Mouse (Mus musculus) intestine, embryonic 15.5 days (tissue): Measurements from ENCODE around the gene Aars2. TPM values are rescaled to one million over a fixed set of nuclear protein-coding genes. Genes with fewer than 3 reads are reported as not detected.

Experiments used
- ATAC-seq: fragments of 200-750 bp; cut with Nextera tagmentation; 2 replicates; pipeline ENCODE4 v1.8.0; 2017; ENCODE audit warnings: moderate TSS enrichment, moderate library complexity
- H3K27ac ChIP-seq: fragments of 300-500 bp; sonication (generic); 2 replicates; pipeline ENCODE4 v1.5.1; 2015; ENCODE audit warnings: mild to moderate bottlenecking, inconsistent platforms
- H3K27me3 ChIP-seq: fragments of 300-500 bp; sonication (generic); replicated peaks from 2 replicates; pipeline ENCODE4 v1.6.1; 2015; ENCODE audit warnings: inconsistent platforms
- H3K36me3 ChIP-seq: fragments of 300-500 bp; sonication (generic); 2 replicates; pipeline ENCODE4 v1.6.1; 2015; ENCODE audit warnings: inconsistent platforms
- H3K4me1 ChIP-seq: fragments of 300-500 bp; sonication (generic); replicated peaks from 2 replicates; pipeline ENCODE4 v1.6.1; 2015; ENCODE audit warnings: inconsistent platforms
- H3K4me2 ChIP-seq: fragments of 300-500 bp; sonication (generic); replicated peaks from 2 replicates; pipeline ENCODE4 v1.6.1; 2015; ENCODE audit warnings: mild to moderate bottlenecking, inconsistent platforms
- H3K4me3 ChIP-seq: fragments of 300-500 bp; sonication (generic); replicated peaks from 2 replicates; pipeline ENCODE4 v1.5.1; 2015; ENCODE audit warnings: inconsistent platforms
- H3K9ac ChIP-seq: fragments of 300-500 bp; sonication (generic); 2 replicates; pipeline ENCODE4 v1.6.1; 2015; ENCODE audit warnings: inconsistent platforms
- H3K9me3 ChIP-seq: fragments of 300-500 bp; sonication (generic); 2 replicates; pipeline ENCODE4 v1.6.1; 2016; ENCODE audit warnings: inconsistent platforms
- WGBS: fragments of 180-500 bp; shearing (Covaris S2); methylation state at CpG from one replicate; pipeline ENCODE4 v1.1.7; 2015; 5-methylcytosine and 5-hydroxymethylcytosine counted together
- polyA plus RNA-seq: library from polyadenylated mRNA; unstranded; fragments of >200 nt; fragmentation: Nextera tagmentation; extraction: Ambion mirVana; gene quantifications from 2 replicates; pipeline ENCODE4 v1.2.1, GENCODE M21; 2015

Aars2 gene
- polyA plus RNA-seq, 1 experiment from 2014 or later: 17.0 TPM

DNA sequence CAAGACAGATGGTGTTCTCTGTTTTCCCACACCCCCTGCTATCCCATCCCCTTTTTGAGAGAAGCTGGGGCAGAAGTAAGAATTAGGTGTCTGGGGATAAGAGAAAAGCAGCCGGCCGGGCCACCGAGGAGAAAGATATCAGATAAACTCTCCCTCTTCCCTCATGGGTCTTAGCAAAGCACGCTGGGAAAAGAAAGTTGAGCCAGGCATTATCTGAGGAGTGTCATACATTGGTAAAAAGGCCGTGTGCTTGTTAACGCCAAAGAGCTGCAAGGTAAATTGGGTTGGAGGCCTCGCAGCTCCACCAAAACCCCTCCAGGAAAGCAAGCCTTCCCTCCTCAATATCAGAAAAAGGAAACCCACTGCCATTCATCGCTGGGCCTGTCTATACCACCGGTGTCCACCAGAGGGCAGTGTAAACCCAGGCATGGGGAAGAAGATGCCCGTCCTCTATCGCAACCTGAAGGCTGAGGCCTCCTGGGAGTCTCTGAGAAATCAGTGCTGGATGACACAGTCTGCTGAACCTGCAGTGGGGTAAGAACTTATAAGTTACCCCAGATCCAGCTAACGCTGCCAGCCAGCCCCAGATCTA, 28.3 kb upstream of the Aars2 start:
- no peak overlapping the region for H3K9ac ChIP-seq
- ATAC-seq: peak; percentile 49; the same call in 1 of the 2 replicates
- no peaks in the 10 kb centered on the region for H3K36me3 ChIP-seq
- no peaks in the 10 kb centered on the region for H3K9me3 ChIP-seq
- no peak overlapping the region for H3K4me3 ChIP-seq
- peaks cover 4% of the 10 kb centered on the region; the same call in 1 of the 2 replicates for H3K4me1 ChIP-seq
- H3K4me2 ChIP-seq: no peak overlapping the region
- 13% methylated on average over 12 of the region's 12 CpGs for WGBS
- H3K27me3 ChIP-seq: peaks cover 17% of the 10 kb centered on the region
- no peak overlapping the region for H3K27ac ChIP-seq

DNA sequence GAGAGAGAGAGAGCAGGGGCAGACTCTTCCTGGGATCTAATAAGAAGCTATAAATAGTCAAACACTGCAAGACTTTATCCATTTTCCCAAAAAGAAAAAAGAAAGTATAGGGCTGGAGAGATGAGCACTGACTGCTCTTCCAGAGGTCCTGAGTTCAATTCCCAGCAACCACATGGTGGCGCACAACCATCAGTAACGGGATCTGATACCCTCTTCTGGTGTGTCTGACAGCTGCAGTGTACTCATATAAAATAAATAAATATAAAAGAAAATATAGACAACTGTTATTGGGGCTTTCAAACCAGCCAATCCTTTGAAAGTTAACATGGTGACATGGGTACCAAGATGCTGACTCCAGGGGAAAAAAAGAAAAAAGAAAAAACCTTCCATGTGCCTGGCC, 26.2 kb upstream of the Aars2 start:
- Histone ChIP-seq H3K36me3 (no peaks in the 10 kb centered on the region), H3K4me1 (no peaks in the 10 kb centered on the region), H3K27me3 (peaks cover 10% of the 10 kb centered on the region), H3K9ac (no peak overlapping the region), H3K4me3 (no peak overlapping the region), H3K4me2 (no peak overlapping the region), H3K9me3 (no peaks in the 10 kb centered on the region), H3K27ac (no peak overlapping the region)
- WGBS: 27% methylated on average over 2 of the region's 2 CpGs
- ATAC-seq: no peak

DNA sequence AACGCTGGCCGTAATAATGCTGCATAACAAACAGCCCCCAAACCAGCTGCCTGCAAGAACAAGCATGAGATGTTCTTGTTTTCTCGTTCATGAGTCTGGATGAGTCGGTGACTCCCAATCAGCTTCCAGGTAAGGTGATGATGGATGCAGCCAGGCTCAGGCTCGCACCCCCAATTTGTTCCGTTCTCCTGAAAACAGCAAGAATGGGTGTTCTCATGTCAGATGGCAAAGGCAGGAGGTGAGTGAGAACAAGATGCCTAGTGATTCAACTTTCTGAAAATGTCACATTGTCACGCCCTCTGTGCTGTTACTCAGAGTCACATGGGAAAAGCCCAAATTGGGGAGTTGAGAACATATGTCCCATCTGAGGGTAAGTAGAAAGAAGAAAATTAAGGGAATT, 21.1 kb upstream of the Aars2 start:
- Histone ChIP-seq H3K9ac (no peak overlapping the region), H3K4me1 (no peaks in the 10 kb centered on the region), H3K36me3 (no peaks in the 10 kb centered on the region), H3K9me3 (no peaks in the 10 kb centered on the region), H3K4me3 (no peak overlapping the region), H3K27me3 (no peaks in the 10 kb centered on the region), H3K4me2 (no peak overlapping the region), H3K27ac (no peak overlapping the region)
- no peak for ATAC-seq
- 82% methylated on average over 7 of the region's 7 CpGs for WGBS

DNA sequence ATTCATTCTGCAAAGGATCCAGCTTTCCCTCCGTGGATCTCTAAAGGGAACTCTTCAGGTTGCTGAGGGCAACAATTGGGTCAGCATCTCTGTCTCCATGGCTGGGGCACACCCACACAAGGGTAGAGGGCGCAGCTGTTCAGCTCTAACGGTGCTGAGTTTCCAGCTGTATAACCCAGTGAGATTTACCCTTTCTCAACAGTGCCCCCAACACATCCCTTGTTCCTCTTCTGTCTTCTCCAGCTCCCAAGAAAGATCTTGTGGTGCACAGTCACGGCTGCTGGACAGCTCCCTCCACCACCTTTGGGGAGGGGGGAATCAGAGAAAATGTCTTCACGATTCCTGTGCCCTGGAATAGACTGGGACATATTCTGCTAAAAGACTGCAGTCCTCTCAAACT, 19.4 kb upstream of the Aars2 start:
- Histone ChIP-seq H3K9me3 (no peaks in the 10 kb centered on the region), H3K36me3 (no peaks in the 10 kb centered on the region), H3K27ac (no peak overlapping the region), H3K9ac (no peak overlapping the region), H3K4me3 (no peak overlapping the region), H3K27me3 (no peaks in the 10 kb centered on the region), H3K4me1 (no peaks in the 10 kb centered on the region), H3K4me2 (no peak overlapping the region)
- ATAC-seq: no peak
- 9% methylated on average over 5 of the region's 5 CpGs for WGBS

DNA sequence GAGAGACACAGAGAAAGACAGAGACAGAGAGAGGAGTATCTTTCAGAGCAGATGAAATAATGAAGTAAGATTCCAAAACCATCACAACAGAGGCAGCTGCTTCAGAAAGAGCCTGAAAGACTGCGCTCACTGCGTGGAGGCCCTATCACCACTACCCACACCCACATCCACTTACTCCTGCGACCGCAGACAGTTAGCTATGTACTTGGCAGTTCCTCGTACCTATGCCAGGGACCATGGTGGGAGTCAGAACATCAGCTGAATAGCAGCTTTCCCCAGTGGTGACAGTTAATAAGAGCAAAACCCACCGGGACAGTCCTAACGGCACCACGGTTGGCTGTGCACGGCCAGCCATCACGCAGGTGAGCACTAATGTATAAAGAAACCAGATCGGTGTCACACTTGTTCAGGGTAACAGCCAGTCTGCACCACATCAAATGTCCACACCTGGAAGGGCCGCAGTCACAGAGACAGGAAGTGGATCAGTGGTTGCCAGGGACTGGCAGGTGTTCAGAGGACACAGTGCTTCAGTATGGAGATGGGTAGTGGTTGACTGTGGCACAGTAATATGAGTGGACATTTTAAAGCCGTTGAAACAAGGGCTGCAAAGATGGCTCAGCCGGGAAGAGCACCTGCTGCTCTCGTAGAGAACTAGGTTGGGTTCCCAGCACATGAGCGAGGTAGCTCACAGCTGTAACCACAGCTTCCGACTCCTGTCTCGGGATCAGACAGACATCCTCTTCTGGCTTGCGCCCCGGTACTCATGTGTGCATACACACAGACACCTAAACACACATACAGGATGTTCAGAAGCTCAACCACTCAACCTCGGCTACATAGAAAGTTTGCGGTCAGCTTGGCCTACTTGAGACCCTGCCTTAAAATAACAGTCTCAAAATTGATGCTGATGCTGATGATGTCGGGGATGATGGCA, 18.1 kb upstream of the Aars2 start:
- no peak overlapping the region for H3K4me3 ChIP-seq
- ATAC-seq: no peak
- no peak overlapping the region for H3K9ac ChIP-seq
- H3K9me3 ChIP-seq: no peaks in the 10 kb centered on the region
- H3K4me1 ChIP-seq: no peaks in the 10 kb centered on the region
- WGBS: 82% methylated on average over 23 of the region's 23 CpGs
- H3K27ac ChIP-seq: no peak overlapping the region
- H3K4me2 ChIP-seq: no peak overlapping the region
- no peaks in the 10 kb centered on the region for H3K27me3 ChIP-seq
- H3K36me3 ChIP-seq: no peaks in the 10 kb centered on the region

DNA sequence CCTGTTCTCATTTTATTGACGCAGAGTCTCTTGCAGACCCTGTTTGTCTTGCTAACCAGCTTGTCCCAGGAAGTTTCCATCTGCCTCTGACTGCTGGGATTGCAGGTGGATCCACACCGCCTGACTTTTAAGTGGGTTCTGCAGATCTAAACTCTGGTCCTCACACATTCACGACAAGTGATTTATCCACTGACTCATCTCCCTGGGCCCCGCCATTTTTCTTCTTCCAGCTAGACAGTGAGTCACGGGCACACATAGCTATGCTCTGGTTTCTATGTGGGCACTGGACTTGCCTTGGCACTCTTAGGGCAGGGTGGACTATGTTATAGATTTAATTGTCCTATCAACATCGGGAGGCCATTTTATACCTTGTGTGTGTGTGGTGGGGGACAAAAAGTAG, 16.9 kb upstream of the Aars2 start:
- no peak for ATAC-seq
- Histone ChIP-seq H3K27me3 (no peaks in the 10 kb centered on the region), H3K4me2 (no peak overlapping the region), H3K9ac (no peak overlapping the region), H3K27ac (no peak overlapping the region), H3K4me3 (no peak overlapping the region), H3K36me3 (no peaks in the 10 kb centered on the region), H3K9me3 (no peaks in the 10 kb centered on the region), H3K4me1 (no peaks in the 10 kb centered on the region)
- 76% methylated on average over 6 of the region's 6 CpGs for WGBS

DNA sequence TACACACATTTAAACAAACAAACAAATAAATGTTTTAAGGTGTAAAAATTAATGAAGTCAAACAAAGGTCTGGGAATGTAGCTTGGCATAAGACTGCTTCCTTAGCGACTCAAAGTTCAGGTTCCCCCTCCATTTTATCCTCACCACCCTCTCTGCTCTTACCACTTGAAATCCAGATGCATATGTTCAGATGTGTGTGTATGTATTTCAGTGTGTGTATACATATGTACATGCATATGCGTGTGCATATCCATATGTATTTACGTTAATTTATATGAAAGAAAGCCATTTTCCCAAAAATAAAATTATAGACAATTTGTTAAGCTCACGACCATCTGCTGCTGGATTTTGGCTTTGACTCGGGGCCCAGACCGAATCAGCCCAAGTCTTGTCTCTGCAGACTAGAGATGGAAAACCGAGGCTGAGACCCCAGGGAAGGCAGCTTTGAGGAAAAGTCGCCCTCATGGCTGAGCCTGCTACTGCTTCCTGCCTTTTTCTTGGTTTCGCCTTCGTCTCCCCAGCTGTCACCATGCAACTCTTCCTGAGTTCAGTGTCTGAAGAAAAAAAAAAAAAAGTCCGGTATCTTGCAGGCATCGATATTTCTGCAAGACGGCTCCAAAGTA, 16.0 kb upstream of the Aars2 start:
- no peak overlapping the region for H3K27ac ChIP-seq
- no peaks in the 10 kb centered on the region for H3K36me3 ChIP-seq
- H3K4me1 ChIP-seq: no peaks in the 10 kb centered on the region
- H3K9ac ChIP-seq: no peak overlapping the region
- no peaks in the 10 kb centered on the region for H3K9me3 ChIP-seq
- WGBS: 50% methylated on average over 13 of the region's 13 CpGs
- no peak overlapping the region for H3K4me3 ChIP-seq
- H3K4me2 ChIP-seq: 0 out of 2 replicates have a peak overlapping the region, but pooled peaks have one; percentile 1
- ATAC-seq: no peak
- no peaks in the 10 kb centered on the region for H3K27me3 ChIP-seq

DNA sequence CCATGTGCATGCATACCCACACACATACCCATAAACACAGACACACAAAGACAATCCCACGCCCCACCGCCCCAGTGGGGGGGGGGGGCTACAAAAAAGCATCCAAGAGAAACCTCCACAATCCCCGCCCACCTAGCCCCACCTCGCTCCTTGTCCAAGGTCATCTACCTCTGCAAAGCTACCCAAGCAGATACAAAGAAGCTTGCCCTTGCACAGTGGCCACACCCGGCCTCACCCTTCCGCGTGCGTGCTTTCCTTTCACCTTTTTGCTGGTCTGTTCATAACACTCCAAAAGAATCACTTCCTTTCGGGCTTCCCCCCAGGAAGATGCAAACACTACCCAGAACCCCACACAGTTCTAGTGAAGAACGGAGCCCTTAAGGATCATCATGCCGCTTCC, 11.2 kb upstream of the Aars2 start:
- 69% methylated on average over 11 of the region's 11 CpGs for WGBS
- 0 out of 2 replicates have a peak, but pooled peaks have one; percentile 55 for ATAC-seq
- Histone ChIP-seq H3K36me3 (no peaks in the 10 kb centered on the region), H3K27ac (no peak overlapping the region), H3K4me3 (no peak overlapping the region), H3K27me3 (no peaks in the 10 kb centered on the region; the same call in 1 of the 2 replicates), H3K4me1 (no peaks in the 10 kb centered on the region), H3K9ac (no peak overlapping the region), H3K9me3 (no peaks in the 10 kb centered on the region), H3K4me2 (no peak overlapping the region)

DNA sequence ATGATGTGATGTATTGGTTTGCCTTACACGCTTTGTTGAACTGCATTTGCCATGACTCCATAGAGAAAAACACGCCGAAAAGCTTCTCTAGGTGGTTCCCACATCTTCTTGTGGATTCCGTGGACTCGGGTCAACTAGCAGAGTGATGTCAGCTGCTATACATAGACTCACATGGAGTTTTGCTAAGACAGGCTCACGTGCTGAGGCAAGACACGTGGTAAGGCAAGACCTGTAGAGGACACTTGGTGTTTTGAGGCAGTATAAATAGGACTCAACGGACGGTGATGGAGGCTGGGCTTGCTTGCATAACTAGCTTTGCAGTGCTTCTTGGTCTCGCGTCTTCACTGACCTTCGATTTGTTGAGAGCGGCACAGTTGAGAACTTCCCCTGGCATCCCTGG, 8.2 kb upstream of the Aars2 start:
- Histone ChIP-seq H3K36me3 (no peaks in the 10 kb centered on the region), H3K4me1 (no peaks in the 10 kb centered on the region), H3K9me3 (no peaks in the 10 kb centered on the region), H3K4me2 (no peak overlapping the region), H3K27me3 (no peaks in the 10 kb centered on the region; the same call in 1 of the 2 replicates), H3K27ac (no peak overlapping the region), H3K9ac (no peak overlapping the region), H3K4me3 (no peak overlapping the region)
- ATAC-seq: no peak
- 86% methylated on average over 13 of the region's 13 CpGs for WGBS

DNA sequence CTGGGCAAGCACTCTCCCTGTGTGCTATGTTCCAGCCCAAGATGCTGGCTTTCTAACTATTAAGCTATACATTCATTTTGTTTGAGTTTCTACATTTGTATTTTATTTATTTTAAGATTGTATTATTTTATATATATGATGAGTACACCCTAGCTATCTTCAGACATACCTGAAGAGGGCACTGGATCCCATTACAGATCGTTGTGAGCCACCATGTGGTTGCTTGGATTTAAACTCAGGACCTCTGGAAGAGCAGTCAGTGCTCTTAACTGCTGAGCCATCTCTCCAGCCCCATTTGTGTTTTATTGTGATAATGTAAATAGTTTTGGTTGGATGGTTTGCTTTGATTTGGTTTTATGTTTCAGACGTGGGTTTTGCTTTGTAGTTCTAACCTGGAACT, 7.1 kb upstream of the Aars2 start:
- 34% methylated on average over 2 of the region's 2 CpGs for WGBS

DNA sequence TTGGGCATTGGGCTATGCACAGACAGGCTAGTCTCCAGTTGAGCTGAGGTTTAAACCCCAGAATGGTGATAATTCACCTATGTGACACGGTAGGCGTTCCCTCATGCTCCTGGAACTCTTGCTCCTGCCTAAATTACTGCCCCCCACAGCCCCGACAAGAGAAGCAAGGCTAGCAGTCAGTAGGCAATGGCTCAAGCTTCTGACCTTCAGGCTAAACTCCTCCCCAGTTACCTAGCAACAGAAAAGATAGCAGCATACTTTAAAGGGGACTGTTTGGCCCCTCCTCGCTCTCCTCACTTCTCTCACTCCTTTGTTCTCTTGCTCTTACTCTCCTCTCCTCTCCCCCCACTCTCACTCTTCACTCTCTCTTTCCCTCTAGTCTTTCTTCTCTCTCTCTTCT, 5.7 kb upstream of the Aars2 start:
- no peak for ATAC-seq
- 27% methylated on average over 4 of the region's 4 CpGs for WGBS
- Histone ChIP-seq H3K4me3 (no peak overlapping the region), H3K27ac (no peak overlapping the region), H3K4me1 (no peaks in the 10 kb centered on the region), H3K4me2 (no peak overlapping the region), H3K27me3 (no peaks in the 10 kb centered on the region; the same call in 1 of the 2 replicates), H3K36me3 (no peaks in the 10 kb centered on the region), H3K9ac (no peak overlapping the region), H3K9me3 (no peaks in the 10 kb centered on the region)

More for the DNA sequence above, 7.1 kb upstream of the Aars2 start:
- H3K27me3 ChIP-seq: no peaks in the 10 kb centered on the region; the same call in 1 of the 2 replicates
- H3K27ac ChIP-seq: no peak overlapping the region
- H3K4me2 ChIP-seq: no peak overlapping the region
- H3K36me3 ChIP-seq: no peaks in the 10 kb centered on the region
- no peaks in the 10 kb centered on the region for H3K9me3 ChIP-seq
- no peak overlapping the region for H3K4me3 ChIP-seq
- H3K9ac ChIP-seq: no peak overlapping the region
- no peaks in the 10 kb centered on the region for H3K4me1 ChIP-seq
- ATAC-seq: no peak

DNA sequence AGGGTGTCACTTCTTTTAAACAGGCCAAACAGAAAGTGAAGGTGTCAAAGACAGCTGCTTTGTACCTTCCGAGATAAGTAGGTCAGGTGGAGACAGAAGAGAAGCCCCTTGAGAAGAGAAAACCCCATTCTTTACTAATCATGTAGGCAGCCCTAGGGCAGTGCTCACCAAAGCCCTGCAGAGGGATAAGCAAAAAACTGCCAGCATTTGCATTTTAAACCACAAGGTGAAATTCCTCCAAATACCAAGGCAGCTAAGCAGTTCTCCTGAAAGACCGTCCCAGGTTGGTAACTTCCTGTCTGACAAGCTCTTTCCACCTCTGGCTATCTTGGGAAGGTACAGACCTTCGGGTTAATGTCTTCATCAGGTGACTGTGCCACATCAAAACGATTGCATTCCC, 4.3 kb upstream of the Aars2 start:
- Histone ChIP-seq H3K4me2 (no peak overlapping the region), H3K36me3 (no peaks in the 10 kb centered on the region), H3K4me1 (peaks cover 4% of the 10 kb centered on the region; the same call in 1 of the 2 replicates), H3K9me3 (no peaks in the 10 kb centered on the region), H3K9ac (no peak overlapping the region), H3K27ac (no peak overlapping the region), H3K27me3 (no peaks in the 10 kb centered on the region; the same call in 1 of the 2 replicates), H3K4me3 (no peak overlapping the region)
- ATAC-seq: no peak
- WGBS: 60% methylated on average over 4 of the region's 4 CpGs
